Mouse (Mus musculus): Measurements from ENCODE around the gene Rasal1.

The Rasal1 gene

DNA sequence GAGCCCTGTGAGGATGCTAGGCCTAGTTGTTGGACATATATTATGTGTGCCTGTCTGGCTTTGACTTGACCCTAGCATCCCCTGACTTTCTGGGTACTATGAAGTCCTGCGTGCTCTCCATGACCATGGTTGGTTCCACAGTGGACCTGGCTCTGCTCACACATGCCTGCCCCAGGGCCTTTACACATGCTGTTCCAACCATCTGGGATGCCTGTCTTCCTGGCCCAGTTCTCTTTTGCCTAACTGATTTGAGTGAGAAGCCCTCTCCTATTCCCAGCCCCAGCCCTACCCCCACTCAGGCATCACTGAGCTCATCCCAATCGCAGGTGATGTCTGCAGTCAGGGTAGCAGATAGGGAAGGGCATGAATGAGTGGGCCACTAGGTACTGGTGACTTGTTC lies 5.3 kb downstream of the Rasal1 start:
- DNase-seq (ENCODE audit: low spot score in 2 of 2), result no peak

DNA sequence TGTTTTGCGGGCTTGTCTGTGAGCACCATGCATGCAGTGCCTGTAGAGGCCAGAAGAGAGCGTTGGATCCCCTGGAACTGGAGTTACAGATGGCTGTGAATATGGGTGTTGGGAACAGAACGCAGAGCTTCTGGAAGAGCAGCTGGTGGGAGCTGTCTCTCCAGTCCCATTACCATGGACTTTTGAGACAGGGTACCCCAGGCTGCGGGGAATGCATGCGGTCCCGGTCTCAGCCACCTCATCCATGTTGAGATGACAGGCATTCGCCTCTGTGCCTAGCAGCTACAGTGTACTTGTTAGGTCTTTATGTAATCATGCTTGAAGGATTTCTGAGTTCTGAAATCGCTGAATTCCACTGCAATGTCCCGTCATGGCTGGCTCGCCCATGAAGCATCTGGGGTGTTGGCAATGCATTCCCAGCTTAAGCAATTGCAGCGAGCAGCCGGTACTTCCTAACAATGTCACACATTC lies 7.7 kb downstream of the Rasal1 start:
- no peak for DNase-seq (ENCODE audit: low spot score in 2 of 2)

DNA sequence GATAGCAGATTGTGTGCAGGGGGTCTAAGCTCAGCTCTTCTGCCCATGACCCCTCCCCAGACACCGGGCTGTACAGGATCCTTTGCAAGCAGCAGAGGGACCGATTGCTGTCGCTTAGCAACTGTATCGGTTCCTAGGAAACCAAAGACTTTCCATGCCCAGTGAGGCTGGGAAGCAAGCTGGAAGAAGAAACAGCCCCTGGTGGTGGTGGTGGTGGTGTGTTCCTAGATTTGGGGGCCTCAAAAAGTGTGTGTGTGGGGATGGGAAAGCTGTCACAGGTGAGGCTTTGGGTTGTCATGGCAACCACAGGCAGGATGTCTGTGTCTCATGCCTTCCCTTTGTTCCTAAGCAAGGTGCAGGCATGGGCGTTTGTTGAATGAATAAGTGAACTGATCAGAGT lies 12.2 kb downstream of the Rasal1 start:
- no peak for DNase-seq (ENCODE audit: low spot score in 2 of 2)

DNA sequence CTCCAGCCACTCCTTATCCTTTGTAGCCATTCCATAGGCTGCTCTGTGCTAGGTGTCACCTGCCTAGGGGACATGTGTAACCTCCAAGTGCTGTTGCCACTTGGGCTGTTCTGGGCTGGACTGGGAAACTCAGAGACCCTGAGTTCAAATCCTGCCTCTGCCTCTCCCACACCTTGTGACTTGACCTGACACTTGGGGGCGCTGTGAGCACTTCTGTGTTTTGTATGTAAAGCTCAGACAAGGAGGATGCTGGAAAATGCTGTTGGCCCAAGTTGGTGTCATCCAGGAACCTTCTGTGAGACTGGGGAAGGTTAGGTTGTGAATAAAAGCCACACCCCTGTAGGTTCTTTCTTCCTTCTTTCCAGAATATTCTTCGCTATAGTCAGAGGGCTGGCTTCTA lies 16.3 kb downstream of the Rasal1 start:
- no peak for DNase-seq (ENCODE audit: low spot score in 2 of 2)

DNA sequence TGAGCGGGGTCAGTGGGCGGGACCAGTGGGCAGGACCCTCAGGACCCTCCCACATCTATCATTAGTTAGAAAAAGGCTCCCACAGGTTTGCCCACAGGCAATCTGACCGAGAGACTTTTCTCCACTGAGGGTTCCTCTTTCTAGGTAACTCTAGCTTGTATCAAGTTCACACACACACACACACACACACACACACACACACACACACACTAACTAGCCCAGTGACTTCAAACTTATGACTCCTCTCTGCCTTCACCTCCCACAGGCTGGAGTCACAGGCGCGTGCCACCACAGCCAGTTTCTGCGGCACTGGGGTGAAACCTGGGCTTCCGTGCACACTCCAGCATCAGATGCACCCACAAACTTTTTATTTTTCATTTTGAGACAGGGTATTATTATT lies 20.1 kb downstream of the Rasal1 start:
- DNase-seq (ENCODE audit: low spot score in 2 of 2), result no peak

DNA sequence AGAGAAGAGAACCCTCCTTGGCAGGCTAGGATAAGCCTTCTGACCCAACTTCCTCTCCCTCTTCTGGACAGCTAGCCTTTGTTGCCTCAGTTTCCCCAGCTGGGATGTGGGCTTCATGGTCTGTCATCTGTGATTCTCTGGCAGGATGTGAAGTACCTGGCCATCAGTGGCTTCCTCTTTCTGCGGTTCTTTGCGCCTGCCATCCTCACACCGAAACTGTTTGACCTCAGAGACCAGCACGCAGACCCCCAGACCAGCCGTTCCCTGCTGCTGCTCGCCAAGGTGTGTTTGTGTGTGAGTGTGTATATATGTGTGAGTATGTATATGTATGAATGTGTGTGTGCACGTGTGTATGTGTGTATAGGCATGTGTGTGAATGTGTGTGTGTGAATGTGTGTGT lies 21.5 kb downstream of the Rasal1 start:
- no peak for DNase-seq (ENCODE audit: low spot score in 2 of 2)

DNA sequence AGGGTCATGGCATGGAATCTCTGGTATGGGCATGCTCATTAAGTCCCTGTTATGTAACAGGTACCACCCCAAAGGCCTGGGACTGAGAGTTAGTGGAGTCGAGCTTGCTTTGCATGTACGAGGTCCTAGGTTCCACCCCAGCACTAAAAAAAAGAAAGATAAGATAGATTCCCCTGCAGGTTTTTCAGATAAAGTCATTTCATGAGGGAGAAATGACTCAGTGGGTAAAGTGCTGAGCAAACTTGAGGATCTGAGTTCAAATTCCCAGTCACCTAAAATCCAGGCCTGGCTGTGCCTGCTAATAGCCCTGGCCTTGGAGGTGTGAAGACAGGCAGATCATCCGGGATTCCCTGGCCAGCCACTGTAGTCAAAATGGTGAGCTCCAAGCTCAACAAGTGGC lies 23.3 kb downstream of the Rasal1 start:
- no peak for DNase-seq (ENCODE audit: low spot score in 2 of 2)

DNA sequence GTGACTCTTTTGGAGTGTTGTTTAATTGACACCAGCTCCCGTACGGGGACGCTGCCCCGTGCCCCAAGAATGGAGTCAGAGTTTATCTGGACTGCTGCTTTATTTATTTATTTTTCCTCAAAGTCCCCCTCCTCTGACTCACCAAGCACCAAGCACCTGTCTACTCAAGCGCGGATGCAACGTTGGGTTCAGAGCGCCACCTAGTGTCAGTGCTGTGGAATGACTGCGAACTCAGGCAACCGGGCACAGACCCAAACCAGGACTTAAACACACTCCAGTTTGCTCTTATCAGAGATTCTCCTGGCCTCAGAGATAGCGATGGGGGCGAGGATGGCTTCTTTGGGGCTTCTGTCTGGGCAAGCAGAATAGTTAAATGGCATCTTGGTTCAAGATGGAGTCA lies 25.0 kb downstream of the Rasal1 start:
- peak; percentile 69 to 76 for DNase-seq (ENCODE audit: low spot score in 2 of 2)

DNA sequence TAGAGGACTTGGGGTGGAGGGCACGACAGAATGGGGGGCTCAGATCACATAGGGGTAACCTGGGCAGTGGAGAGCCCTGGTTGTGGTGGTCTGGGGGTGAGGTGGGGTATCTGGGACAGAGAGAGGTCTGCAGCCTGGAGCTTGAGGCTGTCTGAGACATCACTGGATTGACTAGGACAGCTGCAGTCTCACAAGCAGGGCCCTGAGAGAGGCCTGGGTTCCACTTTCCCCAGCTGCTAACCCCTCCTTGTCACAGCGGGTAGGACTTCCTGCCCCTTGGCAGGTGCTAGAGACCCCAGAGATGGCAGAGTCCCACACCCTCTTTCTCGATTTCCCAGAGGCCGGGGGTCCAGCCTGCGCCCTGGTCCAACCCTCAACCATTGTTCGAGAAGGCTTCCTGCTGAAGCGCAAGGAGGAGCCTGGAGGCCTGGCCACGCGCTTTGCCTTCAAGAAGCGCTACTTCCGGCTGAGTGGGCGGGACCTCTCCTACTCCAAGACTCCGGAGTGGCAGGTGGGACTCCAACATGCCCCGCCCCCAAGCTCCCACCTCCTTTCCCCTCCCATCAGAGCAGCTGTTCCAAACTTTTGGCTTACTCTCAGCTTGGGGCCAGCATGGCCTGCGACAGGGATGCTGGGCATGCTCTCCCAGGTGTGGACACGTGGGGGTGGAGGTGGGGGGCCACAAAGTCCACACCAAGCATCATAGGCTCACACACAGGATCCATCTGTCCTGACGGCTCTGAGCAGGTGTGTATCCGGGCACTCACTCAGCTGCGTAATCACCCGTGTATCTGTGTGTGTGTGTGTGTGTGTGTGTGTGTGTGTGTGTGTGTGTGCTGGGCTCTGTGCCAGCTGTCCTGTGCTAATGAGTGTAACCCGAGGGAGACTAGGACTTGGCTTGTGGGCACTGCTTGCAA lies 25.9 kb downstream of the Rasal1 start:
- DNase-seq (ENCODE audit: low spot score in 2 of 2), result peak in 1 of 2 experiments; percentile 55

DNA sequence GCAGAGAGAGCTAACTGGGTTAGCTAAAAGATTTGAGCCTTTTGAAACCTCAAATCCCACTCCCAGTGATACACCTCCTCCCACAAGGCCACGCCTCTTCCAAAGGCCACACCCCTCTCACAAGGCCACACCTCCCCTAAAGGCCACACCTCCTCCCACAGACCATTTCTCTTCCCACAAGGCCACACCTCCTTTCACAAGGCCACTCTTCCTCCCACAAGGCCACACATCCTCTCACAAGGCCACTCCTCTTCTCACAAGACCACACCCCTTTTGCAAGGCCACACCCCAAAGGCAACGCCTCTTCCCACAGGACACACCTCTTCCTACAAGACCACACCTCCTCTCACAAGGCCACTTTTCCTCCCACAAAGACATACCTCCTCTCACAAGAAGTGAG lies 28.9 kb downstream of the Rasal1 start:
- no peak for DNase-seq (ENCODE audit: low spot score in 2 of 2)

DNA sequence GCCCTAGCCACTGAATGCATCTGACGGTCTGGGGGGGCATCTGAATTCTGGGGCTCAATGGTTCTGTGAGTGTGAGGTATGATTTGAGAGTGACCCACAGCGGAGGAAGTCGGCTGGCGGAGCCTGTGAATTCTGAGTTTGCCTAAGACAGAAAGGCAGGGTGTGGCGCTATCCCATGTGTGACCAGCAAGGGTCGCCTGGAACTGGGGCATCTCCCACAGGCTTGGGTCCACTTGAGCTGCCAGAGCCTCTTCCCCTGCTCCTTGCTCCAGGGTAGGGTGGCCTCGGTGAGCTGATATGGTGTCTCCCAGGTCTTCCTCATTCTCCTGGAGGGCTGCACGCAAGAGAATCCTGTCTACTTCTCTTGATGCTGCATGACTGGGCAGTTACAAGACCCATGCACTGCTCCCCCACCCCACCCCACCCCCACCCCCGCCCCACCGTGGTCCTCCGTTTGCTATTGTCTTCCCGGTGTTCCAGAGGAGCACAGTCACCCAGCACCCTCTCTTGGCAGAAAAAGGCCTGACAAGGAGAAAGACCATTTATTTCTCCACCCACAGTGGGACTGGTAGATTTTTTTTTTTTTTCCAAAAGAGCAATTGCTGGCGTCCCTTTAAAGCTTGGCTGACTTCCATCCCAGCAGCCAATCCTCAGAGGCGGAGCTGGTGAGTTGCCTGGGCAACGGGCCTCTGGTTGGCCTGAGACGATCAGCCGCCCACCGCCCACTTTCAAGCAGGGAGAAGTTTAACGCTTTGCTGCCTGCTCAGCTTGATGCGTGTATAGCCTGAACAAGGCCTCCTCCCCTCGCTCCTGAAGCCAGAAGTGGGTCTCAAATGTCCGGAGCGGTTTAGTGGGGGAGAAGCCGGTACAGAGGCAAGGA lies 31.3 kb downstream of the Rasal1 start:
- DNase-seq (ENCODE audit: low spot score in 2 of 2), result peak; percentile 70 to 89

DNA sequence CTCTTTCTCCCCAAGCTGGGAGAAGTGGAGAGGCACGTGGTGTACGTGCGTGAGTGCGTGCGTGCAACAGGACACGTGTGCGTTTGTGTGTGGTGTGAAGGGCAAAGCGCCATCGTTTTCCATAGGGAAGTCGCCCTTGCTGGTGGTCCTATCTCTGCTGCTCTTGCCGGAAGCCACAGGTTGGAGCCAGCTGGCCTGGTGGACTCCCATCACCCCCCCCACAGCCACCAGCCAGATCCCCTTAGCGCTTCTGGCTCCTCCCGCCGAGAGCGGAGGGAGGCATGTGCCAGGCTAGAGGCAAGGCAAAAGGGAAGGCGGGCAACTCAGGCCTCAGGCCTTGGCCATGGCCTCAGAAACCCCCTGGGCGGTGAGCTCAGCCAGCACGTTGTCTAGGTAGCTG lies 32.3 kb downstream of the Rasal1 start:
- peak in 1 of 2 experiments; percentile 49 for DNase-seq (ENCODE audit: low spot score in 2 of 2)

DNA sequence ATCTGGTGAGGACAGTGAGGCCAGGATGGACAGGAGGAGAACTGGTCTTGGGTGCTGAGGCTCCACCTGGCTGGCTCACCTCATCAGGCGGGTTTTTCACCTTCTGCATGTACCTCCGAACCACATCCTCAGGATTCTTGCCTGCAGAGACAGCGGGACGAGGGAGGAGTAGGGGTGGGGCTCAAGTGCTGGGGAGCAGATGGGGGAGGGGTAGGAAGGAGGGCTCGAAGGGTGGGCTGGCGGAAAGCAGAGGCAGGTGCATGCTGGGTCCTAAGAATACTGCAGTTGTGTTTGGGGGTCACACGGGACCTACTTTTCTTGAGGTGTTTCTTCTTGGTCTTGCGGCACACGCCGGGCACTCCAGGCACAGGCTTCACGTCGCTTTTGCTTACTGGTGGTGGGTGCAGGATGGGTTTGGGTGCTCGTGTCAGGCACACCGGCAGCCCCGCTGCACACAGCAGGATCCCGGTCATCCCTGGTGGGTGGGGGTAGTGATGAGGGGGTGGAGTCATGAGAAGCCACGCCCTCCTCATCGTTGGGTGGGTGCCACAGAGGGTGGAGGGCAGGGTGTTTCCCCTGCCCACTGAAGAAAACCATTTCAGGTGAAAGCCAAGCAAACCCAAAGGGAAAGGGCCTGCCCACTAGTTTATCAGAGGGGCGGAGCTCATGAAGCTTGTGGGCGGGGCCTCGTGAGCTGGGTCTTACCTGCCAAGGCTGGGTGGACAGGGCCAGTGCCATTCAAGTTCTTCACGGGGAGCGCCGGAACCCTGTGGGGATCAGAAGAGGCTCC lies 34.6 kb downstream of the Rasal1 start:
- DNase-seq (ENCODE audit: low spot score in 2 of 2), result no peak

DNA sequence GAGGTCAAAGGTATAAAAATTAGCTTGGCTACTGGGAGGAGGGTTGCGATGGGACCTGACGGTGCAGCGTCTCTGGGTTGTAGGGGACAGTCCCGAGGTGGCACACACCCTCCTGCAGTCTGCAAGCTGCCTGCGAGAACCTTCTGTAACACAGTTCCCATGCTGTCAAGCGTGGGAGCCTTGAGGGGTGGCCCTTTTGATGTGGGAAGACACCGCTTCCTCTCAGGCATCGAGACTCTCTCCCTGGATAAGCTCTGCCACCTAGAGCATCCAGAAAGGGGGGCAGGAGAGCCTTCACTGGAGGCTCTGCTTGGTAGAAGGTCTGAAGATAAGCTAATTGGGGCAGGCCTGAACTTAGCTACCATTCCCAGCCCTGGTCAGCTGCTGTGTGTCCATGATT lies 37.1 kb downstream of the Rasal1 start:
- DNase-seq (ENCODE audit: low spot score in 2 of 2), result no peak

DNA sequence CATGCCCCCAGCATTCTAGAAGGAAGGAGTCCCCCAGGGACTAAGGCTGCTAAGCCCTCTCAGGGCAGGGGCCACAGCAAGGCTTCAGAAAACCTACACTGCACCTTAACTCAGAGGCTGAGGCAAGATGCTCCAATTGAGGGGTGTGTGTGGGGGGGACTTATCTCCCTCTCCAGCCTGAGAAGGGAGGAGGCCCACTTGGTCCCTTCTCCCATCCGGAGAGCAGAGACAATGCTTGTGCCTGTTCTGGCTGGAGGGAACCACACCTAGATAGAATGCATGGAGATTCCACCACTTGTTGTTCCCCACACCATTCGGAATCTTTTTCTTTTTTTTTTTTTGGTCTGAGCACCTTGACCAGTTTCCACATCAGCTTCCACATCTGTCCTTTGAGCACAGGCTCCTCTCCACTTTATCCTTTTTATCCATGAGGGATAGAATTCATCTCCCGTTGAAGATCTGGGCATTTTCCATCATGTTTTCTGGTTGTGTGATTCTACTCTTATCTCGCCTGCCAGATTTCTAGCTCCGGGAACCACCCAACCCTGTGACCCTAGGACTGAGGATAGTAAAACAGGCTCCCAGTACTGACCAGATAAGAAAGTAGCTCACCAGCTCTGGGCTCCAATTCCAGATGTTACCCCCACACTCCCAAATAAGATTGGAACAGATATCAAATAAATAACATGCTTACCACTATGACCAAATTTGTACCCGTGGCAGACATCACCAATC lies 38.3 kb downstream of the Rasal1 start:
- no peak for DNase-seq (ENCODE audit: low spot score in 2 of 2)

DNA sequence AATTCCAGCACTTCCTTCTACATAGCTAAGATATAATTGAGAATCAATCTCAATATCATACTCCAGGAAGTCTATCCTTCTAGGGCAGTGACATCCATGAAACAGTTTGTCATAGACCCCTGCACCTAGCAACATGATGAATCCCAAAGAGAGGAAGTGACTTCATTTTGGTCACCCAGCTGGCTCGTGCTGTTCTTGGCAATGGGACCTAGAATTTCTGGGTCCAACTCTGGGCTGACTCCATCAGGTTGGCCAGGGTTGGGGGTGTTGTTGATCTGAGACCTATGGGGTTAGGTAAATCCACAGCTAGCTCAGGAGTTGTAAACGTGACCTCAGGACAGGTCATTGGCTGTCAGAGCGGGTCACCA lies 38.9 kb downstream of the Rasal1 start:
- DNase-seq (ENCODE audit: low spot score in 2 of 2), result no peak

DNA sequence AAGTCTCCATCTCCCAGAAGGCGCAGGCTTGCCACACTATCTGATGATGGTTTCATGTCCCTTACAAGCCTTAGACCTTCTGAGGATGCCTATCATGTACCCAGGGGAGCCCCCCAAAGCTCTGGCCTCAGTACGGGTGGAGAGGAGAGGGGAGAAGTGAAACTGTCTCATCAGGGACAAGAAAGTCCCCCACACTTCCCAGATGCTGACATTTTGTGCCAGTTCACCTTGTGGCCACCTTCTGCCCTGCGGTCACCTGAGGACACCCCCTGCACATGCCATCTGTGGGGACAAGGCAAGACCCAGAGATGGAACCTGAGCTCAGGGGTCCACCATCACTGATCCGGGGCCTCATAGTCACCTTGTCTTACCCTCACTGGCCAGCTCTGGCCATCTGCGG lies 39.3 kb downstream of the Rasal1 start:
- no peak for DNase-seq (ENCODE audit: low spot score in 2 of 2)

DNA sequence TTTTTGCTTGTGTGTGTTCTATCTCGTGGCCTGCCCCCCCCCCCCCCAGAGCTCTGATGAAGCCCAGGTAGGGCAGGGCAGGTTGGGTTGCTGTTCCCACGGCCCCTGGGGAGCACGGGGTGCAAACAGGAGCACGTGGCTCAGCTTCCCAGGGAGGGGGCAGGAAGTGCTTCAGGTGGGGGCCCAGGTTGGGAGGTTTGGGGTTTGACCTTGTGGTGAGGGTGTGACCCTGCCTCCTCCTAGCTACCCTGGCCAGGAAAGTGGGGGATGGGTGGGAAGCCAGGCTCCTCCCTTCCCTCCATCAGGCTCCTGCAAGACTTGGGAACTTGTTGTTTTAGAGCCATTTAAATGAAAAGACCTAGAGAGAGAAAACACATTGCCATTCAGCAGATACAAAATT lies 39.8 kb downstream of the Rasal1 start:
- DNase-seq (ENCODE audit: low spot score in 2 of 2), result no peak

DNA sequence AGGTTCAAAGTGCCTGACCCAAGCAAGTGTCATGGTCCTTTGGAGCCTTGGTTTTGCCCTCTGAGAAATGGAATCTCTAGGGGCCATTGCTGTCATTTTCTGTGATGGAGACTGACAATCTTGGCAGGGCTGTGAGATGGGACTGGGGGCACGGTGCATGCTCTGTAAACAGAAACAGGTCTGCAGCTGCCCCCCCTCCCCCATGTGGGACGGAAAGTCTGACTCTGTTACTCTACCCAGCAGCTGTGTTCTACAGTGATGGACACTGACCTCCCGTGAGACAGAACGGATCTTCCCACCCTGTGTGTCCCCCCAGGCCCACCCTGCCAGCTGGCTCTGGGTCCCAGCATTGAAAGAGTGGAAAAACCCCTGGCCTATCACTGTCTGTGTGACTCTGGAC lies 41.8 kb downstream of the Rasal1 start:
- no peak for DNase-seq (ENCODE audit: low spot score in 2 of 2)

DNA sequence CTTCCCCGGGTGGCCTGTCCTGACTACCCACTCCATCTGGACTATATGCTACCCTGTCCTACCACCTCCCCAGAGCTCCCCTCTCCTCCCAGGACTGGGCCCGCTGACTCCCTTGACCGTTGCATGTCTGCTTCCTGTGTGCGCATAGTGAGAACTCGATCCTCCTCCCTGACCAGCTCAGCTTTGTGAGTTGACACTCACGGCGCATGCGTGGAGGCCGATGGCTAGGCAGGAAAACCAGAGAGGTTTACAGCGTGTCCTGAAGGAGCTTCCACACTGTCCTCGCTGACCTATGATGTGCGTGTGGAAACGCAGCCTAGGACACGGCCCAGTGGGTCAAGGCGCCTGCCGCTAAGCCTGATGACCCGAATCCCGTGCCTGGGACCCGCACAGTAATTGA lies 43.4 kb downstream of the Rasal1 start:
- no peak for DNase-seq (ENCODE audit: low spot score in 2 of 2)

Measured in cerebellum, postnatal 4 days (tissue).